Mouse (Mus musculus) retina, postnatal 7 days (tissue): ENCODE measurements around the gene Gm8271.
"Not testable (repeated sequence)": the region's sequence is repeated elsewhere in the genome, so short reads cannot be mapped to it uniquely, and the experiment has no call there.

ENCODE experiments used
- DNase-seq: peaks from one replicate; pipeline ENCODE4 v3.0.0-alpha.2; 2012; ENCODE audit warnings: low read depth, low spot score

Gm8271 gene

GRCm38 (mm10) chr14:5185493-5185892 is at the start of gene Gm8271:
Gm8271 (plus strand) TSS chr14:5185793.
- not testable (repeated sequence) for DNase-seq

- DNase-seq = not testable (repeated sequence)
These were observed 21.4 kb upstream of the Gm8271 start, which contains the start of gene Gm3317 for GRCm38 (mm10) chr14:5164235-5164634. Gm3317 (plus strand) TSS chr14:5164535.
